Mouse (Mus musculus) spleen, adult 2 months (tissue): ENCODE measurements around the gene Nav2.

ENCODE experiments used
- CTCF ChIP-seq: fragments of 200-500 bp; IDR thresholded peaks from 2 replicates; pipeline ENCODE4 v1.5.1; 2011; ENCODE audit warnings: mild to moderate bottlenecking, inconsistent platforms; ENCODE audit not compliant: insufficient read depth, insufficient read length, insufficient replicate concordance; ENCODE audit errors: extremely low read depth
- POLR2A ChIP-seq: fragments of 200-500 bp; IDR thresholded peaks from 2 replicates; pipeline ENCODE4 v1.6.1; 2011; ENCODE audit warnings: low read depth, low read length, inconsistent platforms

GRCm38 (mm10) chr7:49433945-49434344 lies 525.4 kb downstream of the Nav2 start:
- no peak for TF ChIP-seq CTCF
- TF ChIP-seq POLR2A = no peak
